Comparison of ENCODE assay signal across 8 mouse cellular contexts in genomic region chr16:38476312-38477240, GRCm38 (mm10). TPM values are rescaled to one million over a fixed set of nuclear protein-coding genes. Genes with fewer than 3 reads are reported as not detected.
DNase-seq lines count a peak whose midpoint lies in the region; ATAC-seq lines count a peak whose summit lies in the region.

No protein-coding gene starts in this region.

- H3K36me3 ChIP-seq in forebrain, embryonic 12.5 days (replicated peaks) = no peaks in the 10 kb centered on the region
- no peaks in the 10 kb centered on the region for H3K36me3 ChIP-seq in hindbrain, embryonic 11.5 days (ENCODE audit: control insufficient read depth, insufficient read depth, low read length)

- WGBS in forebrain, embryonic 12.5 days = 12% methylated on average over 34 of the region's 34 CpGs
- whole genome bisulfite sequencing in hindbrain, embryonic 11.5 days = 9% methylated on average over 34 of the region's 34 CpGs

- H3K9me3 ChIP-seq in forebrain, embryonic 12.5 days = no peaks in the 10 kb centered on the region
- H3K9me3 ChIP-seq in hindbrain, embryonic 11.5 days (ENCODE audit: control insufficient read depth, low read length) = no peaks in the 10 kb centered on the region

- no peak for ATAC-seq in forebrain, embryonic 12.5 days (ENCODE audit: low FRiP score)
- ATAC-seq in hindbrain, embryonic 11.5 days (ENCODE audit: low FRiP score) = peak; percentile 57; the same call in 1 of the 2 replicates

- H3K27me3 ChIP-seq in forebrain, embryonic 12.5 days = peaks cover 7% of the 10 kb centered on the region; the same call in 1 of the 2 replicates
- H3K27me3 ChIP-seq in hindbrain, embryonic 11.5 days (ENCODE audit: control insufficient read depth, insufficient read depth, low read length) = no peaks in the 10 kb centered on the region

- peak overlapping the region; percentile 42 for H3K9ac ChIP-seq in forebrain, embryonic 12.5 days
- H3K9ac ChIP-seq in hindbrain, embryonic 11.5 days (ENCODE audit: low read depth, low read length) = peak overlapping the region; percentile 40; the same call in 1 of the 2 replicates

- no peak overlapping the region for H3K27ac ChIP-seq in forebrain, embryonic 12.5 days
- no peak overlapping the region for H3K27ac ChIP-seq in hindbrain, embryonic 11.5 days (ENCODE audit: low read depth, low read length)

- peak overlapping the region; percentile 63 for H3K4me2 ChIP-seq in forebrain, embryonic 12.5 days
- peak overlapping the region; percentile 54 for H3K4me2 ChIP-seq in hindbrain, embryonic 11.5 days (replicated peaks; ENCODE audit: low read depth, low read length)

- peak; percentile 38 for DNase-seq in MN1 (ENCODE audit: low spot score)
- DNase-seq in cerebellum, adult 11-12 months = peak; percentile 30
- DNase-seq in hindbrain, embryonic 11.5 days (ENCODE audit: low spot score) = peak; percentile 56
- DNase-seq in layer of hippocampus, postnatal 36 days = peak; percentile 18 to 36
- peak; percentile 53 for DNase-seq in lung, postnatal 36 days
- peak; percentile 59 for DNase-seq in retina, postnatal 1 day
- peak; percentile 55 for DNase-seq in yolk sac, embryonic 10.5 days (ENCODE audit: low spot score)

- H3K4me1 ChIP-seq in forebrain, embryonic 12.5 days = peaks cover 9% of the 10 kb centered on the region
- no peaks in the 10 kb centered on the region for H3K4me1 ChIP-seq in hindbrain, embryonic 11.5 days (replicated peaks; ENCODE audit: control insufficient read depth, insufficient read depth, low read length)

- peak overlapping the region; percentile 38 for H3K4me3 ChIP-seq in forebrain, embryonic 12.5 days (replicated peaks)
- H3K4me3 ChIP-seq in hindbrain, embryonic 11.5 days (ENCODE audit: low read depth, low read length) = peak overlapping the region; percentile 25

RNA-seq across cellular contexts. Expression of gene Cd80, which starts 21.2 kb away (rescaled TPM):
- polyA plus RNA-seq in forebrain, embryonic 12.5 days (2016; fragmentation: Nextera tagmentation; extraction: Ambion mirVana) = 0.59 and 0.77 TPM in 2 replicates
- 0.33 and 0.73 TPM in 2 replicates for polyA plus RNA-seq in hindbrain, embryonic 11.5 days (2014; fragmentation: Nextera tagmentation; extraction: Ambion mirVana)
- under 1 TPM; 0.35 to 0.71 TPM for total RNA-seq in layer of hippocampus, postnatal 36 days (2021)

RNA-seq across cellular contexts. Expression of gene Adprh, which starts 24.1 kb away (rescaled TPM):
- polyA plus RNA-seq in forebrain, embryonic 12.5 days (2016; fragmentation: Nextera tagmentation; extraction: Ambion mirVana) = 140 and 142 TPM in 2 replicates
- polyA plus RNA-seq in hindbrain, embryonic 11.5 days (2014; fragmentation: Nextera tagmentation; extraction: Ambion mirVana) = 116 and 125 TPM in 2 replicates
- 10 to 100 TPM; 53.0 to 57.7 TPM for total RNA-seq in layer of hippocampus, postnatal 36 days (2021)

RNA-seq across cellular contexts. Expression of gene Pla1a, which starts 43.6 kb away (rescaled TPM):
- polyA plus RNA-seq in forebrain, embryonic 12.5 days (2016; fragmentation: Nextera tagmentation; extraction: Ambion mirVana) = 0.15 and 0.73 TPM in 2 replicates
- 0.14 and 0.28 TPM in 2 replicates for polyA plus RNA-seq in hindbrain, embryonic 11.5 days (2014; fragmentation: Nextera tagmentation; extraction: Ambion mirVana)
- under 1 TPM; 0.63 to 0.92 TPM for total RNA-seq in layer of hippocampus, postnatal 36 days (2021)

RNA-seq across cellular contexts. Expression of gene Timmdc1, which starts 45.9 kb away (rescaled TPM):
- 30.5 and 37.0 TPM in 2 replicates for polyA plus RNA-seq in forebrain, embryonic 12.5 days (2016; fragmentation: Nextera tagmentation; extraction: Ambion mirVana)
- polyA plus RNA-seq in hindbrain, embryonic 11.5 days (2014; fragmentation: Nextera tagmentation; extraction: Ambion mirVana) = 26.9 and 35.6 TPM in 2 replicates
- 10 to 100 TPM; 30.8 to 35.8 TPM for total RNA-seq in layer of hippocampus, postnatal 36 days (2021)
